Mouse (Mus musculus) lung, postnatal 0 days (tissue): ENCODE results near the gene Steap2. TPM values are rescaled to one million over a fixed set of nuclear protein-coding genes. Genes with fewer than 3 reads are reported as not detected.

Source experiments
- ATAC-seq: fragments of 200-750 bp; cut with Nextera tagmentation; 2 replicates; pipeline ENCODE4 v1.8.0; 2017; ENCODE audit warnings: moderate library complexity
- DNase-seq: peaks from one replicate; pipeline ENCODE4 v3.0.0-alpha.2; 2016; ENCODE audit warnings: low spot score
- H3K27ac ChIP-seq: fragments of 300-500 bp; sonication (generic); 2 replicates; pipeline ENCODE4 v1.5.1; 2014; ENCODE audit warnings: antibody characterized with exemption, mild to moderate bottlenecking, low read length, mixed read lengths
- H3K27me3 ChIP-seq: fragments of 300-500 bp; sonication (generic); replicated peaks from 2 replicates; pipeline ENCODE4 v1.6.1; 2014; ENCODE audit warnings: low read length, mixed read lengths; ENCODE audit not compliant: insufficient read depth
- H3K36me3 ChIP-seq: fragments of 300-500 bp; sonication (generic); 2 replicates; pipeline ENCODE4 v1.6.1; 2014; ENCODE audit warnings: low read length, mixed read lengths; ENCODE audit not compliant: insufficient read depth
- H3K4me1 ChIP-seq: fragments of 300-500 bp; sonication (generic); 2 replicates; pipeline ENCODE4 v1.6.1; 2014; ENCODE audit warnings: antibody characterized with exemption, low read depth, low read length, mixed read lengths; ENCODE audit not compliant: insufficient read depth
- H3K4me2 ChIP-seq: fragments of 300-500 bp; sonication (generic); replicated peaks from 2 replicates; pipeline ENCODE4 v1.6.1; 2014; ENCODE audit warnings: low read depth, mild to moderate bottlenecking, low read length, moderate library complexity, mixed read lengths
- H3K4me3 ChIP-seq: fragments of 300-500 bp; sonication (generic); 2 replicates; pipeline ENCODE4 v1.5.1; 2014; ENCODE audit warnings: low read depth, low read length
- H3K9ac ChIP-seq: fragments of 300-500 bp; sonication (generic); replicated peaks from 2 replicates; pipeline ENCODE4 v1.6.1; 2014; ENCODE audit warnings: low read depth, mild to moderate bottlenecking
- H3K9me3 ChIP-seq: fragments of 300-500 bp; sonication (generic); 2 replicates; pipeline ENCODE4 v1.6.1; 2016; ENCODE audit warnings: low read length, mixed read lengths
- CTCF ChIP-seq: IDR thresholded peaks from 2 replicates; pipeline ENCODE4 v1.5.1; 2016; ENCODE audit warnings: antibody characterized with exemption, mild to moderate bottlenecking
- EP300 ChIP-seq: IDR thresholded peaks from 2 replicates; pipeline ENCODE4 v1.6.1; 2016; ENCODE audit warnings: antibody characterized with exemption, mild to moderate bottlenecking, control low read depth
- WGBS: fragments of 180-500 bp; shearing (Covaris S2); extraction: QIAGEN DNeasy Blood & Tissue Kit; methylation state at CpG from one replicate; pipeline ENCODE4 v1.1.7; 2014; 5-methylcytosine and 5-hydroxymethylcytosine counted together
- polyA plus RNA-seq: library from polyadenylated mRNA; unstranded; fragments of >200 nt; fragmentation: Nextera tagmentation; extraction: Ambion mirVana; gene quantifications from 2 replicates; pipeline ENCODE4 v1.2.1, GENCODE M21; 2015

The Steap2 gene
- polyA plus RNA-seq, 1 experiment from 2014 or later: 5.2 TPM

- no peak overlapping the region for H3K9ac ChIP-seq
- H3K27me3 ChIP-seq: no peaks in the 10 kb centered on the region
- 27% methylated on average over 6 of the region's 6 CpGs for WGBS
- H3K4me1 ChIP-seq: 0 out of 2 replicates have a peak, but pooled peaks cover 3% of the 10 kb centered on the region
- H3K4me3 ChIP-seq: peak overlapping the region; percentile 56; the same call in 1 of the 2 replicates
- ATAC-seq (peak; percentile 70), DNase-seq (peak; percentile 62)
- H3K27ac ChIP-seq: no peak overlapping the region
- no peak for TF ChIP-seq EP300
- TF ChIP-seq CTCF: no peak
- no peaks in the 10 kb centered on the region for H3K36me3 ChIP-seq
- no peaks in the 10 kb centered on the region for H3K9me3 ChIP-seq
- peak overlapping the region; percentile 97 for H3K4me2 ChIP-seq
These were observed 31.3 kb downstream of the Steap2 start for GRCm38 (mm10) chr5:5663057-5663456.

GRCm38 (mm10) chr5:5658680-5659079 lies 35.7 kb downstream of the Steap2 start:
- Histone ChIP-seq H3K9me3 (no peaks in the 10 kb centered on the region), H3K27ac (no peak overlapping the region), H3K9ac (no peak overlapping the region), H3K36me3 (no peaks in the 10 kb centered on the region), H3K4me1 (0 out of 2 replicates have a peak, but pooled peaks cover 1% of the 10 kb centered on the region), H3K4me2 (no peak overlapping the region), H3K27me3 (no peaks in the 10 kb centered on the region), H3K4me3 (no peak overlapping the region)
- TF ChIP-seq CTCF: no peak
- peak; percentile 40; the same call in 1 of the 2 replicates for TF ChIP-seq EP300
- peak; percentile 19 for DNase-seq
- 21% methylated on average over 2 of the region's 2 CpGs for WGBS
- ATAC-seq: peak; percentile 47

- ATAC-seq (no peak), DNase-seq (no peak)
- H3K27me3 ChIP-seq: no peaks in the 10 kb centered on the region
- H3K4me2 ChIP-seq: no peak overlapping the region
- no peaks in the 10 kb centered on the region for H3K4me1 ChIP-seq
- H3K36me3 ChIP-seq: no peaks in the 10 kb centered on the region
- H3K9me3 ChIP-seq: no peaks in the 10 kb centered on the region
- 62% methylated on average over 2 of the region's 2 CpGs for WGBS
- no peak overlapping the region for H3K9ac ChIP-seq
- TF ChIP-seq CTCF: no peak
- no peak for TF ChIP-seq EP300
- no peak overlapping the region for H3K27ac ChIP-seq
- H3K4me3 ChIP-seq: no peak overlapping the region
These were observed 36.4 kb downstream of the Steap2 start for GRCm38 (mm10) chr5:5657932-5658331.

DNA sequence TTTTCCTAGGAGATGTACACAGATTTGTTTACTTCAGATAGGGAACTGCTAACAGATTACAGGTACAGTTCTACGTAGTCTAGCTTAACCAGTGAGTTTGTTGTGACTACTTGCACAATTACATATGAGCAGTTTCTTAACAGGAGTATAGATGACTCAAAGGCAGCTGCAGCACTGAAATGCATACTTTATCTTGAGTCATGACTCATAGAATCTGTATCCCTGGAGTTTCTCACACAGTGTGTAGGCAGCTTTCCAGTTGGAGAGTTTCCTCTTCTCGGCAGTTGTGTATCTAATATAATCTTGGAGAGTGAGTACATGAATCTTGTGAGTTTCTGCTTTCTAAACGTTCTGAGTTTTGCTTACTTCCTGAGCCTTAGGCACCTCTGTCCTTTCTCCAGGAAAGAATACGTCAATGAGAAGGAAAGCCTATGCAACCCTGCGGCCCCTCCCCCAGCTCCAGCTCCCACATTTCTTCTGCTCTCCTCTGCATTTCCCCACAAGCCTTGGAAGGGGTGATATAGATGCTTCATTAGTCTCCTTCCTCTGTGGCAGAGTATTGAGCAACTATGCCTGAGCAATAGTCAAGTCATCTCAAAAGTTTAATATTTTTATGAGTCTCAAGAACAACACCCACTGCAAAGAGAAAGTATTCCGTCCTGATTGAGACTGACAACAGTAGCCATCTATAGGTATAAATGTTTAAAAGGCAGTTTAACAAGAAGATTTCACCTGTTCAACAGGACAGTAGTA lies 45.4 kb downstream of the Steap2 start:
- Histone ChIP-seq H3K4me3 (no peak overlapping the region), H3K27me3 (no peaks in the 10 kb centered on the region), H3K9ac (no peak overlapping the region), H3K4me2 (no peak overlapping the region), H3K9me3 (no peaks in the 10 kb centered on the region), H3K36me3 (no peaks in the 10 kb centered on the region), H3K27ac (no peak overlapping the region), H3K4me1 (no peaks in the 10 kb centered on the region)
- WGBS: 46% methylated on average over 6 of the region's 6 CpGs
- TF ChIP-seq EP300 (peak; percentile 38), CTCF (no peak)
- ATAC-seq: peak; percentile 71
- DNase-seq: peak; percentile 49

GRCm38 (mm10) chr5:5646173-5646572 lies 48.2 kb downstream of the Steap2 start:
- H3K9me3 ChIP-seq: no peaks in the 10 kb centered on the region
- no peak overlapping the region for H3K4me3 ChIP-seq
- no peaks in the 10 kb centered on the region for H3K27me3 ChIP-seq
- peak; percentile 80 for DNase-seq
- no peak overlapping the region for H3K9ac ChIP-seq
- ATAC-seq: no peak
- no peak for TF ChIP-seq EP300
- TF ChIP-seq CTCF: peak; percentile 58
- WGBS: 4% methylated on average over 1 of the region's 1 CpGs
- no peak overlapping the region for H3K4me2 ChIP-seq
- H3K27ac ChIP-seq: no peak overlapping the region
- no peaks in the 10 kb centered on the region for H3K36me3 ChIP-seq
- no peaks in the 10 kb centered on the region for H3K4me1 ChIP-seq

- Histone ChIP-seq H3K4me2 (no peak overlapping the region), H3K4me3 (no peak overlapping the region), H3K9me3 (no peaks in the 10 kb centered on the region), H3K4me1 (no peaks in the 10 kb centered on the region), H3K27ac (no peak overlapping the region), H3K27me3 (no peaks in the 10 kb centered on the region), H3K9ac (no peak overlapping the region), H3K36me3 (no peaks in the 10 kb centered on the region)
- ATAC-seq: no peak
- 39% methylated on average over 2 of the region's 2 CpGs for WGBS
- TF ChIP-seq CTCF: no peak
- TF ChIP-seq EP300: no peak
- DNase-seq: no peak
These were observed 55.9 kb downstream of the Steap2 start for GRCm38 (mm10) chr5:5638496-5638895.
